Mouse (Mus musculus): ENCODE results near the gene Ift22.
A peak's percentile ranks its signal among the peaks of the same experiment; 100 is the strongest.

Gene Ift22

DNA sequence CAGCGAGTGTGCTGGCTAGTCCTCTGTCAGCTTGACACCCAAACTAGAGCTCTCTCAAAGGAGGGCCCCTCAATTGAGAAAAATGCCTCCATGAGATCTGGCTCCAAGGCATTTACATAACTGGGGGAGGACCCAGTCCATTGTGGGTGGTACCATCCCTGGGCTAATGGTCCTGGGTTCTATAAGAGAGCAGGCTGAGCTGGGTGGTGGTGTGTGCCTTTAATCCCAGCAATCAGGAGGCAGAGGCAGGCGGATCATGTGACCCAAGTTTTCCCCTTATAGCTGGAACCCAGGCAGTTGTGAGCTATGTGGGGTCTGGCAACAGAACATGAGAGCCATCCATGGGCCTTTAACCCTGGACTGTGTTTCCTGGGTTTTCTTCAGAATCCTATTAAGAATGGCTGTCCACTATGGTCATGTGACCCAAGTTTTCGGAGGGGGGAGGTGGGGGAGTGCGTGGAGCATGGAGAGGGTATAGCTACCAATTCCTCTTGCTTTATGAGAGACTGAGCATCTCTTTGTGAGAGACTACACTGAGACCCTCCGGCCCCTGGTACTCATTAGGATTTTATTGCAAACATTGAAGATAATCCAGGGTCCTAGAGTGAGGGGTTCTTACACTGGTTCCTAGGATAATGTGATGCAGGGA is 53.5 kb downstream of the Ift22 start:
- TF ChIP-seq CTCF (conservative IDR thresholded peaks at IDR 0.05; ENCODE audit: low read length): no peak
- TF ChIP-seq POU5F1 (IDR thresholded peaks at IDR 0.05; ENCODE audit: borderline replicate concordance, low read length): no peak
- peak overlapping the region; percentile 85 for H3K4me3 ChIP-seq (replicated peaks; ENCODE audit: low read length)
- H3K36me3 ChIP-seq (ENCODE audit: insufficient read depth, low read length): peaks cover 73% of the 10 kb centered on the region
- no peaks in the 10 kb centered on the region for H3K9me3 ChIP-seq (ENCODE audit: low read length)
- no peaks in the 10 kb centered on the region for H3K27me3 ChIP-seq (ENCODE audit: insufficient read depth, low read length)
- H3K4me1 ChIP-seq (replicated peaks; ENCODE audit: low read depth, low read length): peaks cover 92% of the 10 kb centered on the region

DNA sequence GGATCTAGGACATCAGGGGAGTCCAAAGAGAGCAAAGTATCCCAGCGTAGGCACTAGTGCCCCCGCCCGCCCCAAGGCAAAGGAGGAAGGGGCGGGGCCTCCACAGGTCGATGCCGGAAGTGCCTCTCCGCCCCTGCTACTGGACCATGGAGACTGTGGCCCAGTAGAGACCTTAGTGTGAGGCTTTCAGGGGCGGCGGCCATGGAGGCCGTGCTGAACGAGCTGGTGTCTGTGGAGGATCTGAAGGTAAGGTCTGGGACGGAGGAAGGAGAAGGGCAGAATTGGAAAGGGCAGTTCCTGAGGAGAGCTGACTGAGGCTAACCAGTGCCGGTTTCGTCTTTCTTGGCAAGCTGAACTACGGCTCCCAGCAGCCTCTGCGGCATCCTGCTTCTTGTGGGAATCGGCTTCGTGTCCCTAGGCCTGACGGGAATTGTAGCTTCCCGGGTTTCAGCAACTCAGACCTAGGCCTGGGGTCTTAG is 54.1 kb downstream of the Ift22 start:
- Histone ChIP-seq H3K4me1 (replicated peaks; ENCODE audit: low read depth, low read length) (peaks cover 92% of the 10 kb centered on the region), H3K9me3 (ENCODE audit: low read length) (no peaks in the 10 kb centered on the region), H3K36me3 (ENCODE audit: insufficient read depth, low read length) (peaks cover 67% of the 10 kb centered on the region), H3K27me3 (ENCODE audit: insufficient read depth, low read length) (no peaks in the 10 kb centered on the region), H3K4me3 (replicated peaks; ENCODE audit: low read length) (peak overlapping the region; percentile 85)
- TF ChIP-seq CTCF (conservative IDR thresholded peaks at IDR 0.05; ENCODE audit: low read length) (no peak), POU5F1 (IDR thresholded peaks at IDR 0.05; ENCODE audit: borderline replicate concordance, low read length) (no peak)

DNA sequence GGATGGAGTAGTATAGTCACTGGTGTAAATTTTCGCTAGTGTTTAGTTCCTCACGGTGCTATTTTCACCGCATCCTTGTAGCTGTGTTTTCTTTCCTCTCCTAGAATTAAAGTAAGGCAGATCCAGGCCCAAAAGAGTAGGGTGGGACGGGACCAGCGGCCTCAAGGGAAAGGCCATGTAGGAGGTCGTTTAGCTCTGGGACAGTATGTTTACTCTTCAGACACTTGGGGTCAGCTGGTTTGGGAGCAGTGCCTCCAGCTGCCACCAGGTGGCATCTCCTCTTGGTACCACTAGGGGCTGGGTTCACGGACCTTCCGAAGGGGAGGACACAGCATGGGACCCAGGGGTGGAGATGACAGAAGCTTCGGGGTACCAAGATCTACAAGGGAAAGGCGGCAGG is 54.6 kb downstream of the Ift22 start:
- H3K4me3 ChIP-seq (replicated peaks; ENCODE audit: low read length): peak overlapping the region; percentile 85
- no peaks in the 10 kb centered on the region for H3K9me3 ChIP-seq (ENCODE audit: low read length)
- H3K27me3 ChIP-seq (ENCODE audit: insufficient read depth, low read length): no peaks in the 10 kb centered on the region
- peaks cover 92% of the 10 kb centered on the region for H3K4me1 ChIP-seq (replicated peaks; ENCODE audit: low read depth, low read length)
- peaks cover 64% of the 10 kb centered on the region for H3K36me3 ChIP-seq (ENCODE audit: insufficient read depth, low read length)
- TF ChIP-seq NANOG (IDR thresholded peaks at IDR 0.05; ENCODE audit: borderline replicate concordance, low read length) (no peak), POU5F1 (IDR thresholded peaks at IDR 0.05; ENCODE audit: borderline replicate concordance, low read length) (no peak), CTCF (conservative IDR thresholded peaks at IDR 0.05; ENCODE audit: low read length) (peak; percentile 92)

DNA sequence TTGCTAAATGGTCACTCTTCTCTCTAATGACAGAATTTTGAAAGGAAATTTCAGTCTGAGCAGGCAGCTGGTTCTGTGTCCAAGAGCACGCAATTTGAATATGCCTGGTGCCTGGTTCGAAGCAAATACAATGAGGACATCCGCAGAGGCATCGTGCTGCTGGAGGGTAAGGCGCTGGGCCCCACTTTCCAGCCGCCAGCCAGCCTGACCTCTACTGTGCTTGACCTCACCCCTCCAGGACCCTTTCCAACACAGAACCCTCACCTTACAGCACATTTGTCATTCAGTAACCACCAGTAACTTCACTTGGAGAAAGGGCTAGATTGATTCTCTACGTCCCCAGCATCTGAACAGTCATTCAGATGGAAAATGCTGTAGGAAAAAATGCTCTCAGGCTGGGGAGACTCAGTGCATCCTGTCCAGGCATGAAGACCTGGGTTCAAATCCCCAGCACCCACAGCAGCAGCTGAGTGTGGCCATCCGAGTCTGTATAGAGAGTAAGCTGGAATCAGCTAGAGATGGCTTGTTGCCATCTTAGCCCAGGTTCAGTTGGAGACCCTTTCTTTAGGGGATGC is 55.1 kb downstream of the Ift22 start:
- Histone ChIP-seq H3K36me3 (ENCODE audit: insufficient read depth, low read length) (peaks cover 64% of the 10 kb centered on the region), H3K4me3 (replicated peaks; ENCODE audit: low read length) (peak overlapping the region; percentile 85), H3K9me3 (ENCODE audit: low read length) (no peaks in the 10 kb centered on the region), H3K4me1 (replicated peaks; ENCODE audit: low read depth, low read length) (peaks cover 93% of the 10 kb centered on the region), H3K27me3 (ENCODE audit: insufficient read depth, low read length) (no peaks in the 10 kb centered on the region)
- no peak for TF ChIP-seq NANOG (IDR thresholded peaks at IDR 0.05; ENCODE audit: borderline replicate concordance, low read length)
- no peak for TF ChIP-seq CTCF (conservative IDR thresholded peaks at IDR 0.05; ENCODE audit: low read length)
- TF ChIP-seq POU5F1 (IDR thresholded peaks at IDR 0.05; ENCODE audit: borderline replicate concordance, low read length): no peak

Data from E14TG2a.4 (cell line).